Mouse (Mus musculus): Measurements from ENCODE around the gene Gm42417.

The Gm42417 gene

DNA sequence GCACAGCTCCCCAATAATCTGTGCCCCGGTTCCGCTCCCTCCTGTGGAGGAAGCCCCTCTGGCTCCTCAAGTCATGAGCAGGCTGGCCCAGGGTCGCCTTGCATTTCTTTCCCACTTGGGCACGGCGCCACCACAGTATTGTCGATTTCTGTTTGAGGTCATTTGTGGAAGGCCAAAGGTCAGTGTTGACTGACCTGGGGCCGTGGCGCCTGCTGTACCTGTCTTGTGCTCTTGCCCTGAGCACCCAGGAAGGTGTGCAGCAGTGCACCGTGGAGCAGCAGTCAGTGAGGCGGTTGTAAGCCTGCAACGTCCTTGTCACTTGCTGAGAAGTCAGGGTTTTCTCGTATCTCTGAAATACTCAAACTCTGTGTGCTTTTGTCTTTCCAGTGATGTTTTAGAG is 13.5 kb downstream of the Gm42417 start:
- in situ Hi-C loops (cut with MboI; ENCODE audit: low sequenced_read_pairs), result no loop called here

DNA sequence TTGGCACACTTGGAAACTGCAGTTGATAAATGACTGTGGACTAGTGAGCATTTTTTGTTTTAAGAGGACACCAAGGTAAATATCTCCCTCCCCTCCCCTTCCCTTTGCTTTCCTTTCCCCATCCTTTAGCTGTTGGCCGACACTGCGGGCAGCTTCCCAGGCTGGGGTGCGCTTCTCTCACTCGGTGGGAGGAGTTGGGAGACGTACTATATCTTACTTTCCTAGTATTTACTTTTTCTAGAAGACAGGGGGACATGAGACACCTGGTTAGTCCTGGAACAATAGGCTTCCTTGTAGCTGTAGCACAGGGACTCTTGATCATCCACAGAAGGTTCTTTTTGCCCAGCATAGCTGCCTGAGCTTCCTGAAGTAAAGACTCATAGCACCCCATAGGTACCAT is 15.2 kb downstream of the Gm42417 start:
- in situ Hi-C loops (cut with MboI; ENCODE audit: low sequenced_read_pairs), result no loop called here

DNA sequence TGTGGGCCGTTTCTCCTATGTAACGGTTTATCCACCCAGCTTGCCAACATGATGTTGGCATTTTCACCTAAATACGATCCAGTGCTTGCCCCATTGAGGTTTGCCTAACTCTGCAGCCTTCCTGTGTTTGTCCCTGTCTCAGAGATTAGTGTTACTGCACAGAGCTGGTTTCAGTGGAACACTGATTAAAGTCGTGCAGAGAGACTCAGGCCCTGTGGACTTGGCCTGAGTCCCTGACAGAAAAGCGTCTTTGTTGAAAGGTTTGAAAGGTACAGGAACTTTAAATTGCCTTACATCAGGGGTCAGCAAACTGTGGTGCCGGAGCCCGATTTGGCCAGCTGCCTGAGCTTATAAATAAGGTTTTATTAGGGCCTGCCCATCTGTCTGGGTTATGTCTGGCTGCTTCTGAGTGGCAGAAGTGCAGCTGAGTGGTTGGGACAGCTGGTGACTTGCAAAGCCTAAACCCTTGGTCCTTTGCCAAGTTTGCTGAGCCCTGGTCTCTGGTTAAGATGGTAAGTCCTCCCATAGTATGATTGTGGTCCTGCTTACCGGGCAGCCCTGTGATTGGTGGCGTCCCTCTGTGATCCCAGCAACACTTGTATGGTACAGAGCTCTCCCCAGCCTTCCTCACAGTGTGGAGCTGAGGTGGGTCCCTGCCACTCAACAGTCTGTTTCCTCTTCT is 15.8 kb downstream of the Gm42417 start:
- in situ Hi-C loops (cut with MboI; ENCODE audit: low sequenced_read_pairs), result no loop called here

DNA sequence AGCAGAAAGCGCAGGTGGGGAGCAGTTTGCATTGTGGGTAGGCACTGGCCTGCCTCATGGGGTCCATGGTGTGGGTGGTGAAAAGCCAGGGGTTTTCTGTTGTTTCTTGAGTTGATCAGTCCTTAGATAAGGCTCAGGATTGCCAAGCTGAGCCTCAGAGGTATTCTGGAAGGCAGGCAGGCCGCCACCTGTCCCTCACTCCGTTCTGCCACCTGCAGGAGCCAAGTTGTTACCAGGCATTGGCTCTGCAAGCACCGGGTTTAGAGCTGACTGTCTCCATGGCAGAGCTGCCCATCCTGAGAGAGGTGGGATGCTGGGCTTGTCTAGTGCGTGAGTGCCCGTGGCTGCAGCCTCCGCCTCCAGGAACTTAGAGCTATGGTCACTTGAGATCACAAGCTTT is 17.0 kb downstream of the Gm42417 start:
- in situ Hi-C loops (cut with MboI; ENCODE audit: low sequenced_read_pairs), result no loop called here

DNA sequence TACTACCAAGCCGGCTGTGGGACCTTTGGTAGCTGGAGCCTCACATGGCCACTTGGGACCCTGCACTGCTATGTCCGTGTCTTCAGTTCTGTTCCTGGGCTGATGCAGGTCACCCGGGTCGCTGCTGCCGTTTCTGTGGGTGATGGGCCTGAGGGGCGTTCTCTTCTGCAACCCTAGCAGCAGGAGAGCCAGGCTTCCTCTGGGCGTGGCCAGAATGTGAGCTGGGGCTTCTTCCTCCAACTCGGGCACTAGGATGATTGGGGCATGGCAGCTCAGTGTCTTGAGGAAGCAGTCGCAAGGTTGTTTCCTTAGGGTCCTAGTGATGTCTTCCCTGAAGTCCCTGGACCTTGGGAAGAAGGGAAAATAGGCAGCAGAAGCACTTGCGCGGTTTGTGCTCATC is 19.6 kb downstream of the Gm42417 start:
- in situ Hi-C loops (cut with MboI; ENCODE audit: low sequenced_read_pairs), result no loop called here

DNA sequence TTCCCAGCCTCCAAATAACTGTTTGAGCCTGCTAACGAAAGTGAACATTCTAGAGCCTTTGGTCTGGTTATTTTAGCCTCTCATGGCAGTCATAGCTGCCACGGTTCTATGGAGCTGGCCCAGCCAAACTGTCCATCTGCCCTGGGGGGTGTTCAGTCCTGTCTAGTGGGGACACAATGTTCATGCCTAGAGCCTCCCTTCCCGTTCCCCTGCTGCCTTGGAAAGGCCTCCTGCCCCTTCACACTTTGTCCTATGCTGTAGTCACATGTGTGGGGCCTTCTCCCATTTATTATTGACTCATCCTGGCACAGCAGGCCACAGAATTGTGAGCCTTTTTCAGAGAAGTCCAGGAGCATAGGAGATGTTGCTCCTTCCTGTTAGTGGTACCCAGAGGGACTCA is 21.0 kb downstream of the Gm42417 start:
- in situ Hi-C loops (cut with MboI; ENCODE audit: low sequenced_read_pairs), result no loop called here

DNA sequence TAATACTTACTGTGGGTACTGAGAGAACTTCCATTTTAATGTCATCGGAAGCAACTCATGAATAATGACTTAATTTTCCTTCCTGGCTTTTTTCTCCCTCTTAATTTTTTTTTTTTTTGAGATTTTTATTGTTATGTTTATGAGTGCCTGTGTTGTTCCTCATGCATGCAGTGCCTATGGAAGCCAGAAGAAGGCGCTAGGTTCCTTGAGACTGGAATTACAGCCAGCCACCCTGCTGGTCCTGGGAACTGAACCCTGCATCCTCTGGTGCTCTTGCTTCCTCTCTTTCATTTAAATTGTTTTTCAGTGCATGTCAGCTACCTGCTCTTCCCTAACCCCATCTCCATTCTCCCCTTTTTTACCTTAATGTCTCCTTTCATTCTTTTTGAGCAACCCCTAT is 25.5 kb downstream of the Gm42417 start:
- in situ Hi-C loops (cut with MboI; ENCODE audit: low sequenced_read_pairs), result no loop called here

DNA sequence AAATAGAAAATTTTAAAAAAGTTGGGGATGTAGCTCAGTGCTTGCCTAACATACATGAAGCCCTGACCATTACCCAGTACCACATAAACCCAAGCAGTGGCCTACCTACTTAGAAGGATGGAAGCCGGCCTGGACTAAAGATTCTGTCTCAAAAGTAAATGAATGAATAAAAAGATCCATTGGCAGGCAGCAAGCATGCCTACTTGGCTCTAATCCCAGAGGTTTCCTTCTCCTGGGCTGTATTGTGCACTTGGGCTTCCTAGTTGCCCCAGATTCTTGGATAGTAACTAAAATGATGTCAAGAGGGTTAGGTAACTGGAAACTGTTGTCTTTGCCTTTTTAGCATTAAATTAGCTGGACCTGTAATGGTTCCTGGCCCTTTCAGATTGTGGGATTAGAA is 25.9 kb downstream of the Gm42417 start:
- in situ Hi-C loops (cut with MboI; ENCODE audit: low sequenced_read_pairs), result no loop called here

DNA sequence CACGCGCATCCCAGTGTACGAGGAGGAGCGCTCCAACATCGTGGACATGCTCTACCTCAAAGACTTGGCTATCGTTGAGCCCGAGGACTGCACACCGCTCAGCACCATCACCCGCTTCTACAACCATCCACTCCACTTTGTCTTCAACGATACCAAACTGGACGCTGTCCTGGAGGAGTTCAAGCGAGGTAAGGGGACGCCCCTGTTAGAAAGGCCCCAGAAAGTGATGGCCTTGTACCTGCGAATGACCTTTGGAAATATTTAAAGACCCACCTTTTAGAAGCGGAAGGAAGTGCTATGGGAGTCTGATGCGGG is 26.3 kb downstream of the Gm42417 start:
- in situ Hi-C loops (cut with MboI; ENCODE audit: low sequenced_read_pairs), result no loop called here

DNA sequence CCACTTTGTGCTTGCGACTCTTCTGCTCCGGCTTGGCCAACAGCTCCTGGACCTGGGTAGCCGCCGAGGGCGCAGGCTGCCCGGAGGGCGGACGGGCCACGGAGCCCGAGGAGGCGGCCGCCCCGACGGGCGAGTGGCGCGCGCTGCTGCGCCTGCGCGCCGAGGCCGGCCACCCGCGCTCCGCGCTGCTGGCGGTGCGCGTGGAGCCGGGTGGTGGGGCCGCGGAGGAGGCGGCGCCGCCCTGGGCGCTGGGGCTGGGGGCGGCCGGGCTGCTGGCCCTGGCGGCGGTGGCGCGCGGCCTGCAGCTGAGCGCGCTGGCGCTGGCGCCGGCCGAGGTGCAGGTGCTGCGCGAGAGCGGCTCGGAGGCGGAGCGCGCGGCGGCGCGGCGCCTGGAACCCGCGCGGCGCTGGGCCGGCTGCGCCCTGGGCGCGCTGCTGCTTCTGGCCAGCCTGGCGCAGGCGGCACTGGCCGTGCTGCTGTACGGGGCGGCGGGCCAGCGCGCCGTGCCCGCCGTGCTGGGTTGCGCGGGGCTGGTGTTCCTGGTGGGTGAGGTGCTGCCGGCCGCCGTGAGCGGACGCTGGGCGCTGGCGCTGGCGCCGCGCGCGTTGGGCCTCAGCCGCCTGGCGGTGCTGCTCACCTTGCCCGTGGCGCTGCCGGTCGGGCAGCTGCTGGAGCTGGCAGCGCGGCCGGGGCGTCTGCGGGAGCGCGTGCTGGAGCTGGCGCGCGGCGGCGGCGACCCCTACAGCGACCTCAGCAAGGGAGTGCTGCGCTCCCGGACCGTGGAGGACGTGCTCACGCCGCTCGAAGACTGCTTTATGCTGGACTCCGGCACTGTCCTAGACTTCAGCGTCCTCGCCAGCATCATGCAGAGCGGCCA is 26.9 kb downstream of the Gm42417 start:
- in situ Hi-C loops (cut with MboI; ENCODE audit: low sequenced_read_pairs), result no loop called here

DNA sequence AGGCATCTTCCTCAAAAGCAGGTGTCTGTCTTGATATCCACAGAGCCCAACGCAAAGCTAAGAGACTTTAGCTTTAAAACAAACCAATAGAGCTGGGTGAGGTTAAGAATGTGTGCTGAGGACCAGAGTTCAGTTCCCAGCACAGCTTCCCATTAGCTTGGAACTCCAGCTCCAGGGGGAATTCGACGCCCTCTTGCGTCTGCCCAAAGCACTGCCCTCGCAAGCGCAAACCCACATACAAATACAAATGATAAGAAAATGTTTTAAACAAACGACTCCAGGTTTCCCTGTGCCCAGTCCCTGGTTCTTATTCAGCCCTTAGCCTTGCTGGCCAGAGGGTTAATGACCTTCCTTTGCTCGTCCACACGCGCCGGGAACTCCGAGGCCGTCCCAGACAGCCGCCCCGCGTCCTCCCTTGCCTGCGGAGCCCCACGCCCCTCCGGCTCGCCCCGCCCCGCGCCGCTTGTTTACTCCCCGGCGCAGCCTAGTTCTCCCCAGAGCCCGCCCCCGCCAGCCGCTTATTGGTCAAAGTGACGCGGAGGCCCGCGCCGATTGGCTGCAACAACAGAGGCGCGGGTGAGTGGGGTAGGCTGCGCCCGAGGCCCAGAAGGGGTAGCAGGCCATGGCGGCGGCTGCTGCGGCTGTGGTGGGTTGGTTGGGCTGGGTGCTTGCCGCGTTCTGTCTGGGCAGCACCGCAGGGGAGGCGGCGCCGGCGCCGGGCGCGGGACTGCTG is 27.8 kb downstream of the Gm42417 start, which contains the start of gene Cnnm3:
Cnnm3 (plus strand) TSS at position 579 of the 733 bp plus-strand sequence.
- in situ Hi-C loops (cut with MboI; ENCODE audit: low sequenced_read_pairs), result no loop called here

DNA sequence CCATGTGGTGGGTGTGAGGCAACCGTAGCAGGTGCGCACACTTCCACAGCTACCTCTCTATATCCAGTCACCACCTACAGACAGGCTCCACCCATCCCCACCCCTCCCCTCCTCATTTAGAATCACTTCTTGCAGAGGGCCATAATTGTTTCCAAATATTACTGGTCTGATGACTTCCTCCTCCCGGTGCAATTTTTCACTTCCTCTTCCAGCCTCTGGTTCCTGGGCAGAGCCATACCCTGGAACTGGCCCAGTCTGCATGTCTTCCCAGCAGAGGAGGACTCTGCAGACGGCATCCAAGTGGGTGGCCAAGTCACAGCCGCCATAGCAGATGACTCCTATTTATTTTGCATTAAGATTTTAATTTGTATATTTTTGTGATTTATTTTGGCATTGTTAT is 31.0 kb downstream of the Gm42417 start:
- in situ Hi-C loops (cut with MboI; ENCODE audit: low sequenced_read_pairs), result no loop called here

DNA sequence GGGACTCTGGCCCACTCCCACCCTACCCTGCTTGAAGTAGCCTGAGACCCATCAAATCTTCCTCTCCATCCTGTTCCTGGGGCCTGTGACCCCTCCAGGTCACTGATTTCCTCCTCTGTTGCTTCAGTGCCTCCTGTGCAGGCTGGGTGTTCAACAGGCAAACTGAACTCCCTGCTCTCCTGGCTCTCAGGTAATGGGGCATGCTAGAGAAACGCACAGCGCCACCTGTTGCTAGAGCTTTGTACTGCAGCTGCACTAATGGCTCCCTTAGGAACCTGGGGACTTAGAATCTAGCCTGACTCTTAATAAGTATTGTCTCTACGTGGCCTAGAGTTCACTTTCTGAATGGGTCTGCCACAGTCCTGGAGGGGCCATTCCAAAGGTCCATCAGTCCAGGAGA is 38.0 kb downstream of the Gm42417 start:
- in situ Hi-C loops (cut with MboI; ENCODE audit: low sequenced_read_pairs), result no loop called here

DNA sequence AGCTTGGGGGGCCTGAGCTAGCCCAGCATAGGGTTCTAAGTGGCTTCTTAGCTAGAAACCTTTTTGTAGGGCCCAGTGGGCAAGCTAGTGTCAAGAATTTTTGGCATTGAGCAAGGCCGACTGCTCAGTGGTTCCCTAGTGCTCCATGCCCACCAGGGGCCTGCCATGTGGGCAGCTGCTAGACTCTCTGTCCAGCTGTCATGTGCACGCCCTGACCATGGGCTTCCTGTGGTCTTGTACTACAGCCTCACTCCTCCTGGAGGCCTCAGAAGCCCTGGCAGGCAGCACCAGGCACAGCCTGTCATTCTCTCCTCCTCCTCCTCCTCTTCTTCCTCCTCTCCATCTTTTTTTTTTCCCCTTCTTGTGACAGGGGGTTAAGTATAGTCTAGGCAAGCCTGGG is 41.9 kb downstream of the Gm42417 start:
- in situ Hi-C loops (cut with MboI; ENCODE audit: low sequenced_read_pairs), result no loop called here

DNA sequence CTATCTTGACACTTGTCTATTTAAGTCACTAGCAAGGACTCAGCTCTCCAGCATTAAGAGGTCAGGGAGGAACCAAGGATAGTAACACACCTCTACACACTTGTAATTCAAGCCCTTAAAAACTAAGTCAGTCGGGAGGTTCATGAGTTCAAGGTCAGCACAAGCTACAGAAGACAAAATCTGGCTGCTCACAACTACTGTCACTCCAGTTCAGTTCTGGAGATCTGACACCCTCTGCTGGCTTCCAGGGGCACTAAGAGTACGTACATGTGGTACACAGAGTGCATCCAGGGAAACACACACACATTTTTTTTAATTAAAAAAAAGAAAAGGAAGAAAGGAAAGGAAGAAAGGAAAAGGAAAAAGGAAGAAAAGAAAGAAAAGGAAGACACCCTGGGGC is 42.5 kb downstream of the Gm42417 start:
- in situ Hi-C loops (cut with MboI; ENCODE audit: low sequenced_read_pairs), result no loop called here

DNA sequence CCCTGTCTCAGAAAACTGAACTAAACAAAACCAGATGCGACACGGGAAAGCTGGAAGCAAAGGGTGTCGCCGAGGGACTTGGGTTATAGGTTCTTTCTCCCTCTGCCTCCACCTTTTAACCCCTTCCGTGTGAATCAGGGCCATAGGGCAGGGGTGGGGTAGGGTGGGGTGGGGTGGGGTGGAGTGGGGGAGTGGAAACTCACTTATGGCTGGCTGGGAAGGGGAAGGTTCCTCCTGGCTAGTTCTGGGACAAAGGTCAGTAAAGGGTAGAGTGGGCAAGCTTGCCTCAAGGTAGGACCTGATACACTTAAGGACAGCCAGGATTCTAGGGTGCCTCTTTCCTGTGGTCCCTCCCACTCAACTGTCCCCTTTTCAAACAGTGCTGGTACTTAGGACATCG is 45.9 kb downstream of the Gm42417 start:
- in situ Hi-C loops (cut with MboI; ENCODE audit: low sequenced_read_pairs), result no loop called here

DNA sequence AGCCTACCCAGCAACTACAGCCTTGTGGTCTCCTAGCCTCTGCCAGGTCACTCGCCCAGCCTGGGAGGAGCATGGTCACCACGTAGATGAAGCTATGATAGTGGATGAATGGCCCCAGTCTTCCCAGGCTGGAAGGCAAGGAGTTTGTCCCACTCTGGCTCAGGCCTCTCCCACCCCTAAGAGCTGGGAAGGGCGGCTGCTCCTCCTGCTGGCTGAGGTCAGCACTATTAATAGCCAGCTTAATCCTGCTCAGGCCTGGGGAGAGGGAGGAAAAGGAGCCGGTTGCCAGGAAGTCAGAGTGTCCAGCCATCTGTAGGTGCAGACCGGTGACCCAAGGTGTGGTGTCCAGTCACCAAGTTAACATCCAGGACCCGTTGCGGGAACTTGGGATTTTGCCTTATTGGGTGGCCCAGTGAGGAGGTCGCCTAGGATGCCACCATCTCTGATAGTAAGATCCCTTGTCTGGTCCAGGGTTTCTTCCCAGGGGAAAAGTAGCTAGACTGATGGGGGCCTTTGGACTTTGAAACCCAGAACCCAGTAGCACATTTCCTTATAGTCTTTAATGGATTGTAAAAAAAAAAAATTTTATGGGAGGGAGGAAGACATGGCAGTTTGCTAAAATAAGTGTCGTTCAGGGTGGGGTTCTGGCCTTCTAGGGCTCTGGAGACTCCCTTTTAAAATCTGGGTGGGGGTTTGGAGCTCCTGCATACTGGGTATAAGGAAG is 46.7 kb downstream of the Gm42417 start:
- in situ Hi-C loops (cut with MboI; ENCODE audit: low sequenced_read_pairs), result no loop called here

DNA sequence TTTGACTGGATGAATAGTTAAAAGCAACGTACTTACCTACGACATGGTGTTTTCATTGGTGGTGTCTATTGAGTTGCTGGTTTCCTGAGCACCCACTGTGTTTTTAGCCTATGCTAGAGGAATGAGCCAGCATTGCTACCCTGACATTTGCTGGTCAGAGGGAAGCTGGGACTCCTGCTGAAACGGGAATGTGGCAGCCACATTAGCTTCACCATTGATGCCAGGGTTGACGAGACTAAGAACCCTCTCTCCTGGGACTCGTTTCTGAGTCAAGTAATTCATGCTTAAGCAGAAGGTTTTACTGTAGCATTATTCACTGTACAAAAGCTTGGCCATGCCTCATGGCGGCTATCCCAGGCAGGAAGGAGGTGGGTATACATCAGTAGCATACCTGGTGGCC is 49.6 kb downstream of the Gm42417 start:
- in situ Hi-C loops (cut with MboI; ENCODE audit: low sequenced_read_pairs), result no loop called here

DNA sequence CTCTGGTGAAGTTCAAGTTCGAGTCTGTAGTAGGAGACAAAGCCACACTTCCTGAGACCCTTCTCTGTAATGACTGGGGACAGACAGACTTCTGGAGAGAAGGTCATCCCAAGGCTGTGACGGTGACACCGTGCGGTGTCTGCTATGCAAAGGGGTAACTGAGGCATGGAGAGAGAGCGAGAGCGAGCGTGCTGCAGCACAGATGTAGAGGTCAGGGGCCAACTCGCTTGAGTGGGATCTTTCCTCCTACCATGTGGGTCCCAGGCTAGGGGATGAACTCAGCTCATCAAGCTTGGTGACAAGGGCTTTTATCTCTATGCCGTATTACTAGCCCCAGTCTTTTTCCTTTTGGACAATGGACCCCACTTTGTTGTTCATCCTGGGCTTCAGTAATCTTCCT is 52.1 kb downstream of the Gm42417 start:
- in situ Hi-C loops (cut with MboI; ENCODE audit: low sequenced_read_pairs), result no loop called here

DNA sequence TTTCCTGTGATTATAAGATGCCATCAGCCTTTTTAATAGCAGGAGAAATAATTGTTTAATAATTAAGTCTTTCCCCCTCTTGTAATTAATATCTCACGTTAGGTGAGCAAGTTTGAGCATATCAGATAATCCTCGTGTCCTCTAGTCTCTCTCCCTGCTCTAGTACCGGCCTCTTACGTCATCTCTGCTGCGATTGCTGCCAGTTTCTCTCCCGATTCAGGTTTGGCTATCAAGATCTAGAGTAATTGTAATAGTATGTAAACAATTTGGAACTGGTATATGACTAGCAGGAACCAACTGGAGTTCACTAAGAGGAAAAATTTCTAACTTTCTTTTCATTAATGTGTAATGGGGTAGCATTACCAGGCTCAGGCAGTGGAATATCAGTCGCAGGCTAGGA is 54.1 kb downstream of the Gm42417 start:
- in situ Hi-C loops (cut with MboI; ENCODE audit: low sequenced_read_pairs), result no loop called here

DNA sequence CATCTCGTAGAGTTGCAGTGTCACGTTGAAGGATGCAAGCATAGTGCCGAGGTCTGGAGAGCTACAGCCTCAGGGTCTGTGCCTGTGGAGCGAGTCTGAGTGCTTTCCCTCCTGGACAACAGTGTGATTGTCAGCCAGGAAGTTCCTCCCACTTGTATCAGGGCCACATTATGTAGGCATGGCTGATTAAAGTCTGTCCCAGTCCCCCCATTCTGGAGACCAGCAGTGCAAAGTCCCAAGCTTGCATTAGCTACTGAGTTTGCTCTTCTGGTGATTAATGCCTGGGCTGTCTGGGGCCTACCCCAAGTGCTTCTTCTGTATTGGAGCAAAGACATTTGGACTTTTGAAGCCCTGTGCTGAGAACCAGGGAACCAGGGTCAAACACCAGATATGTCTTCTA is 55.4 kb downstream of the Gm42417 start:
- in situ Hi-C loops (cut with MboI; ENCODE audit: low sequenced_read_pairs), result no loop called here

Data from CH12F3 (cell line).